Mouse (Mus musculus) embryonic fibroblast, embryonic 13.5 days (primary cell): ENCODE measurements around the gene Kcnip1.

Experiments used
- CTCF ChIP-seq: IDR thresholded peaks from 2 replicates; pipeline ENCODE4 v1.5.1; 2011; ENCODE audit warnings: mild to moderate bottlenecking, control low read depth, low read length, moderate library complexity, borderline replicate concordance; ENCODE audit not compliant: insufficient read depth
- POLR2A ChIP-seq: IDR thresholded peaks from 2 replicates; pipeline ENCODE4 v1.6.1; 2011; ENCODE audit warnings: low read depth, mild to moderate bottlenecking, control low read depth, low read length, moderate library complexity

GRCm38 (mm10) chr11:33969199-33969598, 23.8 kb downstream of the Kcnip1 start:
- TF ChIP-seq CTCF (no peak), POLR2A (no peak)
